ENCODE assay signal across 7 mouse cellular contexts in genomic region chr9:59723096-59723657, GRCm38 (mm10). TPM values are rescaled to one million over a fixed set of nuclear protein-coding genes. Genes with fewer than 3 reads are reported as not detected.
DNase-seq lines count a peak whose midpoint lies in the region; ATAC-seq and TF ChIP-seq lines count a peak whose summit lies in the region.

No protein-coding gene starts in this region.

- no peak overlapping the region for H3K27ac ChIP-seq in intestine, embryonic 14.5 days (ENCODE audit: low read depth)
- peak overlapping the region; percentile 47 for H3K27ac ChIP-seq in midbrain, embryonic 10.5 days (replicated peaks)
- no peak overlapping the region for H3K27ac ChIP-seq in small intestine, adult 2 months (ENCODE audit: insufficient read depth, low read depth, low read length)

- peaks cover 6% of the 10 kb centered on the region; the same call in 1 of the 2 replicates for H3K4me1 ChIP-seq in intestine, embryonic 14.5 days (replicated peaks; ENCODE audit: control insufficient read depth, insufficient read depth, low read length)
- H3K4me1 ChIP-seq in midbrain, embryonic 10.5 days: peaks cover 9% of the 10 kb centered on the region; the same call in 1 of the 2 replicates
- no peaks in the 10 kb centered on the region; the same call in 1 of the 2 replicates for H3K4me1 ChIP-seq in small intestine, adult 2 months (ENCODE audit: control insufficient read depth, insufficient read depth, insufficient read length, low read length)

- peak overlapping the region; percentile 36 for H3K4me2 ChIP-seq in intestine, embryonic 14.5 days (ENCODE audit: low read length)

- H3K4me3 ChIP-seq in intestine, embryonic 14.5 days (ENCODE audit: low read depth, low read length): no peak overlapping the region
- no peak overlapping the region for H3K4me3 ChIP-seq in midbrain, embryonic 10.5 days
- H3K4me3 ChIP-seq in small intestine, adult 2 months (ENCODE audit: low read depth, low read length): peak overlapping the region; percentile 48

- 19% methylated on average over 10 of the region's 10 CpGs for WGBS in intestine, embryonic 14.5 days
- 21% methylated on average over 10 of the region's 10 CpGs for WGBS in midbrain, embryonic 10.5 days
- WGBS in small intestine, adult 2 months: 8% methylated on average over 10 of the region's 10 CpGs

- no peaks in the 10 kb centered on the region for H3K36me3 ChIP-seq in intestine, embryonic 14.5 days (ENCODE audit: control insufficient read depth, insufficient read depth, low read length)
- H3K36me3 ChIP-seq in midbrain, embryonic 10.5 days: no peaks in the 10 kb centered on the region
- H3K36me3 ChIP-seq in small intestine, adult 2 months (ENCODE audit: control insufficient read depth, insufficient read depth, low read length): no peaks in the 10 kb centered on the region

- DNase-seq in adrenal gland, adult 8-10 months: peak; percentile 26
- DNase-seq in embryo, embryonic 10.5 days (ENCODE audit: low spot score): peak; percentile 92
- peak; percentile 62 for DNase-seq in gastrocnemius, postnatal 25 days
- DNase-seq in intestine, embryonic 14.5 days (ENCODE audit: low spot score): peak; percentile 79
- peak; percentile 75 to 82 for DNase-seq in left cerebral cortex, postnatal 10 days (ENCODE audit: extremely low spot score in 1 of 2, low spot score in 2 of 2)
- DNase-seq in midbrain, embryonic 10.5 days (ENCODE audit: low spot score): peak; percentile 72

- H3K27me3 ChIP-seq in intestine, embryonic 14.5 days (replicated peaks; ENCODE audit: control insufficient read depth, insufficient read depth, low read length): no peaks in the 10 kb centered on the region
- H3K27me3 ChIP-seq in midbrain, embryonic 10.5 days (ENCODE audit: low read depth, poor library complexity, severe bottlenecking): no peaks in the 10 kb centered on the region
- no peaks in the 10 kb centered on the region for H3K27me3 ChIP-seq in small intestine, adult 2 months (ENCODE audit: control insufficient read depth, insufficient read depth, low read length)

- H3K9ac ChIP-seq in intestine, embryonic 14.5 days (ENCODE audit: low read length): no peak overlapping the region

- peak; percentile 69; the same call in 1 of the 2 replicates for TF ChIP-seq CTCF in small intestine, adult 2 months (IDR thresholded peaks at IDR 0.05; ENCODE audit: extremely low read depth, insufficient read length, insufficient replicate concordance, low read depth, low read length)

- H3K9me3 ChIP-seq in intestine, embryonic 14.5 days (ENCODE audit: control insufficient read depth, low read length): no peaks in the 10 kb centered on the region
- H3K9me3 ChIP-seq in midbrain, embryonic 10.5 days (replicated peaks): no peaks in the 10 kb centered on the region

- ATAC-seq in intestine, embryonic 14.5 days (replicated peaks; ENCODE audit: low FRiP score, low TSS enrichment, low read depth): peak; percentile 68; the same call in 1 of the 2 replicates

- TF ChIP-seq POLR2A in small intestine, adult 2 months (IDR thresholded peaks at IDR 0.05; ENCODE audit: low read depth, low read length): no peak

- intact Hi-C loops in left cerebral cortex, postnatal 10 days (cut with DNase I): loop anchor here (10.0 kb wide), 1 partner anchor 242 kb away; the partner anchor contains the start of gene Nr2e3

RNA-seq across cellular contexts. Expression of gene Senp8, which starts 27.3 kb away (rescaled TPM):
- total RNA-seq in adrenal gland, adult 8-10 months (2022): 10 to 100 TPM in 3 of 4 experiments, 1 to 10 TPM in 1; 9.8 to 16.5 (median 11.5) TPM
- 1 to 10 TPM; 8.9 to 9.2 TPM for total RNA-seq in gastrocnemius, postnatal 25 days (2021)
- 11.7 and 12.0 TPM in 2 replicates for polyA plus RNA-seq in intestine, embryonic 14.5 days (2014; fragmentation: Nextera tagmentation; extraction: Ambion mirVana)
- total RNA-seq in left cerebral cortex, postnatal 10 days (2021): 1 to 10 TPM; 5.0 to 6.3 TPM
- 21.7 and 22.0 TPM in 2 replicates for polyA plus RNA-seq in midbrain, embryonic 10.5 days (2016; fragmentation: Nextera tagmentation; extraction: Ambion mirVana)
- polyA plus RNA-seq in small intestine, adult 2 months (2012; rRNA removed): 0.75 and 1.5 TPM in 2 replicates

RNA-seq across cellular contexts. Expression of gene Myo9a, which starts 27.5 kb away (rescaled TPM):
- 10 to 100 TPM; 13.4 to 26.5 (median 16.8) TPM for total RNA-seq in adrenal gland, adult 8-10 months (2022)
- 1 to 10 TPM; 7.8 to 9.6 TPM for total RNA-seq in gastrocnemius, postnatal 25 days (2021)
- 16.0 and 16.7 TPM in 2 replicates for polyA plus RNA-seq in intestine, embryonic 14.5 days (2014; fragmentation: Nextera tagmentation; extraction: Ambion mirVana)
- 10 to 100 TPM; 71.7 to 75.9 TPM for total RNA-seq in left cerebral cortex, postnatal 10 days (2021)
- 10.4 and 12.6 TPM in 2 replicates for polyA plus RNA-seq in midbrain, embryonic 10.5 days (2016; fragmentation: Nextera tagmentation; extraction: Ambion mirVana)
- polyA plus RNA-seq in small intestine, adult 2 months (2012; rRNA removed): 0.08 and 0.37 TPM in 2 replicates

RNA-seq across cellular contexts. Expression of gene Gramd2, which starts 43.2 kb away (rescaled TPM):
- under 1 TPM in 3 of 4 experiments, not detected in 1; 0.07 to 0.20 (median 0.11) TPM for total RNA-seq in adrenal gland, adult 8-10 months (2022)
- under 1 TPM in 1 of 2 experiments, not detected in 1; 0.27 TPM for total RNA-seq in gastrocnemius, postnatal 25 days (2021)
- 1.2 and 1.3 TPM in 2 replicates for polyA plus RNA-seq in intestine, embryonic 14.5 days (2014; fragmentation: Nextera tagmentation; extraction: Ambion mirVana)
- 10 to 100 TPM; 13.3 to 14.6 TPM for total RNA-seq in left cerebral cortex, postnatal 10 days (2021)
- polyA plus RNA-seq in midbrain, embryonic 10.5 days (2016; fragmentation: Nextera tagmentation; extraction: Ambion mirVana): 0.11 and 0.14 TPM in 2 replicates
- polyA plus RNA-seq in small intestine, adult 2 months (2012; rRNA removed): 4.6 and 6.4 TPM in 2 replicates

Comparison
In these comparisons a context has a peak if more than half of its experiments do, and no peak if none do; other contexts are left out.
1. DNase-seq: peak in every context shown above with its lines; median percentile 92 in embryo, embryonic 10.5 days; 79 in intestine, embryonic 14.5 days; 78 in left cerebral cortex, postnatal 10 days; 72 in midbrain, embryonic 10.5 days; 62 in gastrocnemius, postnatal 25 days; 26 in adrenal gland, adult 8-10 months.
2. RNA of gene Gramd2, which starts 43.2 kb away (total RNA-seq): 13.3 to 14.6 TPM in left cerebral cortex, postnatal 10 days; 0.27 TPM in gastrocnemius, postnatal 25 days and 0.07 to 0.20 TPM in adrenal gland, adult 8-10 months; every median in the first group is over 10 times any median in the second.